Mouse (Mus musculus) stomach, postnatal 0 days (tissue): ENCODE results near the gene Tmprss13.

Experiments
- CTCF ChIP-seq: IDR thresholded peaks from 2 replicates; pipeline ENCODE4 v1.5.1; 2016; ENCODE audit warnings: antibody characterized with exemption, low read depth, mild to moderate bottlenecking, moderate library complexity
- EP300 ChIP-seq: optimal IDR thresholded peaks from 2 replicates; pipeline ENCODE3; 2016; ENCODE audit warnings: antibody characterized with exemption

GRCm38 (mm10) chr9:45318855-45319254 is at the start of gene Tmprss13:
- TF ChIP-seq CTCF = no peak
- no peak for TF ChIP-seq EP300
